Mouse (Mus musculus) neural tube, embryonic 13.5 days (tissue): ENCODE measurements around the gene Apoc3. TPM values are rescaled to one million over a fixed set of nuclear protein-coding genes. Genes with fewer than 3 reads are reported as not detected.
A peak's percentile ranks its signal among the peaks of the same experiment; 100 is the strongest.

Source experiments
- ATAC-seq: fragments of 200-750 bp; cut with Nextera tagmentation; 2 replicates; pipeline ENCODE4 v1.8.0; 2017; ENCODE audit warnings: low read depth, mild to moderate bottlenecking, moderate TSS enrichment, moderate library complexity
- H3K27ac ChIP-seq: fragments of 300-500 bp; sonication (generic); replicated peaks from 2 replicates; pipeline ENCODE4 v1.5.1; 2015; ENCODE audit warnings: moderate library complexity, mild to moderate bottlenecking, inconsistent platforms
- H3K27me3 ChIP-seq: fragments of 300-500 bp; sonication (generic); 2 replicates; pipeline ENCODE4 v1.6.1; 2015; ENCODE audit warnings: mild to moderate bottlenecking, inconsistent platforms
- H3K36me3 ChIP-seq: fragments of 300-500 bp; sonication (generic); 2 replicates; pipeline ENCODE4 v1.6.1; 2015; ENCODE audit warnings: mild to moderate bottlenecking, inconsistent platforms
- H3K4me1 ChIP-seq: fragments of 300-500 bp; sonication (generic); replicated peaks from 2 replicates; pipeline ENCODE4 v1.6.1; 2015; ENCODE audit warnings: inconsistent platforms
- H3K4me2 ChIP-seq: fragments of 300-500 bp; sonication (generic); 2 replicates; pipeline ENCODE4 v1.6.1; 2015; ENCODE audit warnings: inconsistent platforms, mild to moderate bottlenecking, moderate library complexity
- H3K4me3 ChIP-seq: fragments of 300-500 bp; sonication (generic); 2 replicates; pipeline ENCODE4 v1.5.1; 2015; ENCODE audit warnings: mild to moderate bottlenecking, inconsistent platforms
- H3K9ac ChIP-seq: fragments of 300-500 bp; sonication (generic); 2 replicates; pipeline ENCODE4 v1.6.1; 2015; ENCODE audit warnings: moderate library complexity, mild to moderate bottlenecking, inconsistent platforms
- H3K9me3 ChIP-seq: fragments of 300-500 bp; sonication (generic); 2 replicates; pipeline ENCODE4 v1.6.1; 2016; ENCODE audit warnings: inconsistent platforms
- WGBS: fragments of 180-500 bp; shearing (Covaris S2); methylation state at CpG from one replicate; pipeline ENCODE4 v1.1.7; 2015; 5-methylcytosine and 5-hydroxymethylcytosine counted together
- polyA plus RNA-seq: library from polyadenylated mRNA; unstranded; fragments of >200 nt; fragmentation: Nextera tagmentation; extraction: Ambion mirVana; gene quantifications from 2 replicates; pipeline ENCODE4 v1.2.1, GENCODE M21; 2015

The Apoc3 gene
- polyA plus RNA-seq, 1 experiment from 2014 or later: not detected

- Histone ChIP-seq H3K4me2 (no peak overlapping the region), H3K9me3 (no peaks in the 10 kb centered on the region), H3K4me3 (no peak overlapping the region), H3K27me3 (no peaks in the 10 kb centered on the region), H3K4me1 (no peaks in the 10 kb centered on the region), H3K27ac (no peak overlapping the region), H3K9ac (no peak overlapping the region), H3K36me3 (no peaks in the 10 kb centered on the region)
- no peak for ATAC-seq
- 91% methylated on average over 7 of the region's 7 CpGs for WGBS
Observed at GRCm38 (mm10) chr9:46256177-46256576, 20.7 kb upstream of the Apoc3 start.

DNA sequence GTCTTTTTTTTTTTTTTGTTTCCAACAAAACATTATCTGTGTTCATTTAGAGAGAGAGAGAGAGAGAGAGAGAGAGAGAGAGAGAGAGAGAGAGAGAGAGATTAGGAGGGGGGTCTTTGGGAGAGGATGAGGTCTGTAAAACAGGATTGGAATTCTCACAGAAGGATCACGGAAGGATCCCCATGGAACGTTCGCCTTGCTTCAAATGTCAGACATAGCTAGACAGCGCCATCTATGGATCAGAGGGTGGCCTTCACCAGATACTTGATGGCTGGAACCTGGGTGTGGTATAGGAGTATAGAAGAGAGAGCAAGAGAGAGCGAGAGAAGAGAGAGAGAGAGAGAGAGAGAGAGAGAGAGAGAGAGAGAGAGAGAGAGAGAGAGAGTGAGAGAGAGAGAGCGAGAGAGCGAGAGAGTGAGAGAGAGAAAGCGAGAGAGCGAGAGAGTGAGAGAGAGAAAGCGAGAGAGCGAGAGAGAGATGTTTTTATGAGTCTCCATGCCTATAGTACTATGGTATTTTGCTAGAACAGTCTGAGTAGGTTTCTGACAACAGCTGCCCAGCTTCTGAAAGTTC lies 11.4 kb upstream of the Apoc3 start:
- H3K4me1 ChIP-seq: no peaks in the 10 kb centered on the region
- no peaks in the 10 kb centered on the region for H3K36me3 ChIP-seq
- H3K4me2 ChIP-seq: no peak overlapping the region
- no peak overlapping the region for H3K9ac ChIP-seq
- H3K27me3 ChIP-seq: 0 out of 2 replicates have a peak, but pooled peaks cover 5% of the 10 kb centered on the region
- WGBS: 26% methylated on average over 11 of the region's 11 CpGs
- ATAC-seq: peak; percentile 75; the same call in 1 of the 2 replicates
- H3K27ac ChIP-seq: no peak overlapping the region
- no peaks in the 10 kb centered on the region for H3K9me3 ChIP-seq
- H3K4me3 ChIP-seq: no peak overlapping the region

DNA sequence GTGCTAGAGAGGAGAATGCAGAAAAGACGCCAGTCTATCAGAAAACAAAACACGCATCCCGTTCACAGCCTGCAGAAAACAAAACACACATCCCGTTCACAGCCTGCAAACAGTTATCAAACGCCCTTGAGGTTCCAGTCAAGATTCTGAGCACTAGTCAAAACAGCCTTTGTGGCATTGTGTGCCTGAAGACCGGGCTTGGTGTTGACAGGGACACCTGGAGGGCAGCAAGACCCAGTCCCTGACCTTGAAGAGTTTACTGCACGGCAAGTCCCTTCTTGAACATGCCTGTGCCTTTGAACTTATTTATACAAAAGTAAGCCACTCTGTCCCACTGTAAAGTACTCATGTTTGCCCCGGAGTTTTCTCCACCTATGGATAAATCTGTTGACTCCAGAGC lies 8.1 kb upstream of the Apoc3 start:
- H3K9ac ChIP-seq: no peak overlapping the region
- ATAC-seq: no peak
- WGBS: 62% methylated on average over 8 of the region's 8 CpGs
- no peaks in the 10 kb centered on the region for H3K36me3 ChIP-seq
- no peak overlapping the region for H3K4me3 ChIP-seq
- no peaks in the 10 kb centered on the region for H3K9me3 ChIP-seq
- no peak overlapping the region for H3K4me2 ChIP-seq
- no peak overlapping the region for H3K27ac ChIP-seq
- H3K27me3 ChIP-seq: 0 out of 2 replicates have a peak, but pooled peaks cover 5% of the 10 kb centered on the region
- no peaks in the 10 kb centered on the region for H3K4me1 ChIP-seq

DNA sequence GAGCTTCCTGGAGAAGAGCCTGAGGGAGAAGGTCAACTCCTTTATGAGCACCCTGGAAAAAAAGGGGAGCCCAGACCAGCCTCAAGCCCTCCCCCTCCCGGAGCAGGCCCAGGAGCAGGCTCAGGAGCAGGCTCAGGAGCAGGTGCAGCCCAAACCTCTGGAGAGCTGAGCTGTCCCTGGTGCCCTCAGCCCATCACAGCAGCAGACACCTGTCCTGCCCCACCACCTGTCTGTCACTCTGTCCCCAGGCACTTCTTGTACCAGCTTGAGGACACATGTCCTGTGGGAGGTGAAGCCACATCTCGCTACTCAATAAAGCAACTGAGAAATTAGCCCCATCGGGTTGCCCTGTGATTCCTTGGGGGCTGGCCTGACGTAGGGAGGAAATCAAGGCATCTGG lies 7.7 kb upstream of the Apoc3 start:
- WGBS: 63% methylated on average over 4 of the region's 4 CpGs
- ATAC-seq: no peak
- Histone ChIP-seq H3K4me1 (no peaks in the 10 kb centered on the region), H3K4me2 (no peak overlapping the region), H3K9ac (no peak overlapping the region), H3K4me3 (no peak overlapping the region), H3K9me3 (no peaks in the 10 kb centered on the region), H3K27ac (no peak overlapping the region), H3K36me3 (no peaks in the 10 kb centered on the region), H3K27me3 (0 out of 2 replicates have a peak, but pooled peaks cover 5% of the 10 kb centered on the region)

DNA sequence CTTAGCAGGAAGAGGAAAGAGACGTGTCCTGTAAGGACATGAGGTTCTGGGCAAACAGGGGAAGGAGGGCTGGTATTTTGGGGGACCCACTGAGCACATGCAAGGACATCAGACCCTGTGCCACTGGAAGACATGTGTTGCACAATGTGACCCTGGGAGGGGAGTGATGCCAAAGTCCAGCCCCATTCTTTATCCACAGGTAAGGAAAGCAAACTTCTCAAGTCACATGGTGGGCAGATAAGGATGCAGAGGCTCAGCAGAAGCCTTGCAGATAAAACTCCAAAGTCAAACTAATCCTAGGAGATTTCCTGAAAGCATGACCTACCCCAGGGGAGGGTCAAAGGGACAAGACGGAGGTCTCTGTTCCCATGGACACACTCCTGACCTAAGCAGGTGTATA lies 6.4 kb upstream of the Apoc3 start:
- ATAC-seq: no peak
- no peaks in the 10 kb centered on the region for H3K27me3 ChIP-seq
- no peak overlapping the region for H3K9ac ChIP-seq
- no peaks in the 10 kb centered on the region for H3K9me3 ChIP-seq
- H3K36me3 ChIP-seq: no peaks in the 10 kb centered on the region
- H3K4me2 ChIP-seq: no peak overlapping the region
- no peak overlapping the region for H3K27ac ChIP-seq
- H3K4me1 ChIP-seq: no peaks in the 10 kb centered on the region
- 92% methylated on average over 2 of the region's 2 CpGs for WGBS
- H3K4me3 ChIP-seq: no peak overlapping the region

DNA sequence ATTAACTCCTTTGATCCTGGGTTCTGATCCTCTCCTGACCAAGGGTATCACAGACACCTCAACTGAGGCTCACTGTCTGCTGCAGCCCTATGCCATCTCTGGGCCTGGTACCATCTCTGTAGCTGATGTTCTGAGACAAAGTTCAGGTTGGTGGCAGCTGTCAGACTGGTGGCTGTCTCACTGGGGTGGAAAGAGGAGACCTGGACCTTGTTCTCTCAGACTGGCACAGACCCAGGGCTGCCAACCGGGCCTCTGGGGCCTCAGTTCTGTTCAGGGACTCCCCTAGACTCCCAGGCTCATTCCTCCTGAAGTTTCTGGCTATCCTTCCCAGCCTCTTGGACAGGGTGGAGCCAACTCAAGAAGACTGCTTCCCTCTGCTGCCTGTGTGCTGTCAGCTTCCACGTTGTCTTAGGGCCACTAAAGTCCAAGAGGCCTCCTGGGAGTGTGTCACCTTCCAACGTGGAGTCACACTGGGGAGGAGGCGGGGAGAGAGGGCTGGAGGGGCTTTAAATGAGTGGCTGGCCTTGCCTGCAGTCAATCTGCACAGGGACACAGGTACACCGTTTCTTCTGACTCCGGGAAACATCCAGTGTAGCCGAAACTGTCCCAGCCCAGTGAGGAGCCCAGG lies 5.2 kb upstream of the Apoc3 start, which contains the start of gene Apoa4:
TSS of gene Apoa4 (plus strand) at position 171 of the 628 bp plus-strand sequence.
- WGBS: 72% methylated on average over 7 of the region's 7 CpGs
- H3K27me3 ChIP-seq: no peaks in the 10 kb centered on the region
- H3K4me2 ChIP-seq: no peak within 1 kb of the TSS
- no peaks in the 10 kb centered on the region for H3K36me3 ChIP-seq
- no peak for ATAC-seq
- H3K27ac ChIP-seq: no peak within 1 kb of the TSS
- no peaks in the 10 kb centered on the region for H3K9me3 ChIP-seq
- H3K4me3 ChIP-seq: no peak within 1 kb of the TSS
- no peaks in the 10 kb centered on the region for H3K4me1 ChIP-seq
- H3K9ac ChIP-seq: no peak within 1 kb of the TSS

DNA sequence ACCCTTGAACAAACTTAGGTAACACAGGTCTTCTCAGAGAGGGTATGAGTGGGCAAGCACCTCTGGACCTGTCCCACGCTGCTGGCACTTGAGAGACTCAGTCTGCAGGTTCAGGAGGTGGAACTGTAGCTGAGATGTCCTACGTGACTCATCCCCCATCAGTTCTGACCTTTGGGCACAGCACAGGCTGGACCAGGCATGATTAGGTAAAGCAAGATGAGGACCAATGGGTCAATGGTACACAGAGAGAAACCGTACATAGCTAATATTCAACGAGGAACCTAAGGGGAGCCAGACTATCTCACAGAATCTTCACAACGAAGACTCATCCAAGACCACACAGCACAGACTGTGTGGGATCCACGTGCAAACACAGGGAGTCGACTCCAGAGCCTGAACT lies 3.4 kb upstream of the Apoc3 start:
- no peak overlapping the region for H3K9ac ChIP-seq
- WGBS: 90% methylated on average over 7 of the region's 7 CpGs

DNA sequence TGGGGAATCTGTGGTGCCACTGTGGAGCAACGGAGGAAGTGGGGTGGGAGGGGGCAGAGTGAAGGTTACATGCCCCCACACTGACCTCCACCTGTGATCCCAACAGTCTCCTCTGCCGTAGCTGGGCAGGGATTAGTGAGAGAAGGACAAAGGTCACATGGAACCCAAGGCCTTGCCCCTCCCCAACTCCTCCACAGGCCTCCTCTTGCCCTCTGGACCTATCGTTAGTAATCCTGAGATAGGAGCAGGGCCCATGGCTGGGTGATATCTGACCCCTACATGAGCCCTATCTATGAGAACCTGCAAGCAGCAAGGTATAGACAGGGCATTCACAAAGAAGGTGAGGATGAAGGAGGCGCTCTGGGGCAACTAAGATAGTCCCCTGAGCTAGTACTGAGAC lies 213 bp upstream of the Apoc3 start:
- Histone ChIP-seq H3K9ac (no peak overlapping the region), H3K36me3 (no peaks in the 10 kb centered on the region), H3K27ac (no peak overlapping the region), H3K27me3 (peaks cover 5% of the 10 kb centered on the region; the same call in 1 of the 2 replicates), H3K4me1 (peaks cover 4% of the 10 kb centered on the region; the same call in 1 of the 2 replicates), H3K4me3 (no peak overlapping the region), H3K4me2 (no peak overlapping the region), H3K9me3 (no peaks in the 10 kb centered on the region)
- no peak for ATAC-seq
- 76% methylated on average over 4 of the region's 4 CpGs for WGBS

More for the DNA sequence above, 3.4 kb upstream of the Apoc3 start:
- no peak overlapping the region for H3K4me2 ChIP-seq
- no peak overlapping the region for H3K4me3 ChIP-seq
- no peaks in the 10 kb centered on the region for H3K9me3 ChIP-seq
- ATAC-seq: no peak
- H3K4me1 ChIP-seq: no peaks in the 10 kb centered on the region
- H3K27ac ChIP-seq: no peak overlapping the region
- H3K27me3 ChIP-seq: no peaks in the 10 kb centered on the region
- H3K36me3 ChIP-seq: no peaks in the 10 kb centered on the region

DNA sequence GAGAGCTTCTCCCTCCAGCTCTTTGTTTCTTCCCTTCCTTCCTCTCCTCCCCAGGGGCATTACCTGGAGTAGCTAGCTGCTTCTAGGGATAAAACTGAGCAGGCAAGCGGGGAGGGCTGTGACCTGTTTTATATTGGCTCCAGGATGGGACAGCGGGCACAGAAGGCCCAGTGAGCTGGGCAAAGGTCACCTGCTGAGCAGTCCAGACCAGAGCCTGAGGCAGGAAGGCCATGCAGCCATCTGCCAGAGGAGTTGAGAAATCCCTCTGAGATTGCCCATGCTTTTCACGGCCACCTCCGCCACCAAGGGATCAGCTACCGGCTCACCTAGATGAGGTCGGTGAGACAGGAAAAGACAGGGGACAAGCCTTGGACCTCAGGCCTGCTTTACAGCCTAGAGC lies 240 bp downstream of the Apoc3 start:
- Histone ChIP-seq H3K4me2 (no peak overlapping the region), H3K27ac (no peak overlapping the region), H3K4me3 (no peak overlapping the region), H3K9me3 (no peaks in the 10 kb centered on the region), H3K9ac (no peak overlapping the region), H3K27me3 (peaks cover 5% of the 10 kb centered on the region; the same call in 1 of the 2 replicates), H3K36me3 (no peaks in the 10 kb centered on the region), H3K4me1 (peaks cover 8% of the 10 kb centered on the region; the same call in 1 of the 2 replicates)
- ATAC-seq: no peak
- 87% methylated on average over 6 of the region's 6 CpGs for WGBS

DNA sequence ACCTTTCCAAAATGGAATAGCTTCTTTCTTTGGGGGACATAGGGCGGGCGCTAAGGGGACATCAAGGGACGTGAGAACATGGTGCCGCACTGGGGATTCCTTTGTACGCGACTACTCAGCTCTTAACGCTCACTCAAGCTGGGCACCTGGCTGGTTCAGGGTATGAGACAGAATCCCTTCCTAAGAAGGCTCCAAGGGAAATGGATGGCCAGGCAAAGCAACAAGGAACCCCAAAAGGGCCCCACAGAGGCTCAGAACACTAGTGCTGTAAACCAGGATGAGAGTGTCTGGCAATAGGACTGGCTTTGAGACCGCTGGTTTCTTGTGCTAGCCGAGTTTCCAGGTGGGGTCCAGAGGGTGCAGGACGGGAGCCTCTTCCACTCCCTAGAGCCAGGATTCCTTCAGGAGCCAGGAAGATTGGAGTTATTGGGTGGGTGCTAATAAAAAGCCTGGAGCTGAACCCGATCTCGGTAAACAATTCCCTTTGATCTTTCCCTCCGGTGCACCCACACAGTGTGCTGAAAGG lies 4.9 kb downstream of the Apoc3 start:
- ATAC-seq: peak; percentile 49
- H3K27ac ChIP-seq: 0 out of 2 replicates have a peak overlapping the region, but pooled peaks have one; percentile 0
- H3K9ac ChIP-seq: peak overlapping the region; percentile 60

GRCm38 (mm10) chr9:46229573-46230449 lies 5.6 kb downstream of the Apoc3 start:
- H3K9ac ChIP-seq: peak overlapping the region; percentile 60
- 16% methylated on average over 37 of the region's 37 CpGs for WGBS

More for the DNA sequence above, 4.9 kb downstream of the Apoc3 start:
- Histone ChIP-seq H3K9me3 (no peaks in the 10 kb centered on the region), H3K4me1 (peaks cover 8% of the 10 kb centered on the region), H3K36me3 (no peaks in the 10 kb centered on the region), H3K4me3 (peak overlapping the region; percentile 36), H3K4me2 (peak overlapping the region; percentile 56), H3K27me3 (peaks cover 5% of the 10 kb centered on the region; the same call in 1 of the 2 replicates)
- 13% methylated on average over 13 of the region's 13 CpGs for WGBS

More at GRCm38 (mm10) chr9:46229573-46230449, 5.6 kb downstream of the Apoc3 start:
- H3K4me2 ChIP-seq: peak overlapping the region; percentile 56
- no peaks in the 10 kb centered on the region for H3K36me3 ChIP-seq
- peak overlapping the region; percentile 36 for H3K4me3 ChIP-seq
- H3K4me1 ChIP-seq: peaks cover 8% of the 10 kb centered on the region
- peak; percentile 97 for ATAC-seq
- H3K27me3 ChIP-seq: peaks cover 5% of the 10 kb centered on the region; the same call in 1 of the 2 replicates
- H3K9me3 ChIP-seq: no peaks in the 10 kb centered on the region
- 0 out of 2 replicates have a peak overlapping the region, but pooled peaks have one; percentile 0 for H3K27ac ChIP-seq
